Mouse (Mus musculus) thymus, adult 18-20 months (tissue): ENCODE results near the gene Pde6g.
"Not testable (repeated sequence)": the region's sequence is repeated elsewhere in the genome, so short reads cannot be mapped to it uniquely, and the experiment has no call there.

Experiments
- DNase-seq, 2 experiments: peaks; one replicate each; pipeline ENCODE4 v3.0.0; 2022; ENCODE audit warnings: mixed read lengths in 2 of 2

Gene Pde6g

GRCm38 (mm10) chr11:120413621-120414020 lies 39.7 kb downstream of the Pde6g start:
- not testable (repeated sequence) for DNase-seq

DNA sequence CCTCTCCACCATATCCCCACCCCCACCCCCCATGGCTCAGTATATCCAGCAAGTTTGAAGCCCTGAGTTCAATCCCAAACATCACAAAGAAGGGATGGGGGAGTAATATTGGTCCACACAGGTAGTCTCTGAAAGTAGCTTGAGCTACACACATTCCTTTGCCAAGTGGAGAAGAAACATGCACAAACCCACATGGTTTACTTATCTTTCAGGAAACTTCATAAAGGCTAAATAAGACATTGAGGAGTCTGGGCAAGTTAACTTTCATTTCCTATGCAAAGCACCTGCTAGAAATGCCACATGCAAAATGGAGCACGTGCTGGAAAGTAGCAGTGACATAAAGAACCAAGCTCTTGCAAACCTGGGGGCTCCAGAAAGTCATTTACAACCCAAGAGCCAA lies 46.9 kb downstream of the Pde6g start:
- DNase-seq = no peak

DNA sequence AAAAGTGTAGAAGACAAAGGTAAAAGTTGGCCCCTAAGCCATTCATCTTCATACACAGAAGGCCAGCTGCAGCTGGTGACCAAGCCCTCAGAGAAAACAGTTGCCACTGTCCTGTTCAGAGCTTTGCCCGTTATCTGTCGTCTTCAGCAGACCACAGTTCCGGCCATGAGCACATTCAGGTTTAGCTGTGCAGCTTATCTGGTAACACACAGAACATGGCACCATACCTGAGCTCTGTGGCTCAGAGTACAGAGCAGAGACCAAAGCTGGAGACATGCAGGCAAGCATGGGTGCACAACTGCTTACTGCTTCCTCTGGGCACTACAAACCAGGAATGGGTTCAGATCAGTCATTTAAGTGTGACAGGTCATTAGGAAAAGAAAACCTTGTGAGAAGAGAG lies 47.4 kb downstream of the Pde6g start:
- no peak for DNase-seq

GRCm38 (mm10) chr11:120404814-120405213 lies 48.5 kb downstream of the Pde6g start:
- no peak for DNase-seq

DNA sequence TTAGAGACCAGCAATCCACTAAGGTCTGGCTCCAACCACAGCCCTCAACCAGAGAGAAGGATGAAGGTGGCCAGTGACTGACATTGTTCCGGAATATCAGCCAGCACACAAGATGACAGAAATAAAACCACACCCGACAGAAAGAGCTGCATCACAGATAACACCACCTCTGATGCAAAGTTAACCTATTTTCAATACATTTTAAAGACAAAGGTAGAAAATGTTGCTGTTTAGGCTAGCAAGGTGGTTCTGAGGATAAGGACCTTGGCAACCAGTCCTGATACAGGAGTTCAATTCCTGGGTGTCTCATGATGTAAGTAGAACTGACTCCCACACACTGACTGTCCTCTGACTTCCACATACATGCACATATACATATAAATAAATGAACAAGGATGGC lies 54.0 kb downstream of the Pde6g start:
- DNase-seq = no peak
